Mouse (Mus musculus) hindlimb bud, embryonic 11.5 days (tissue): ENCODE measurements at regions not wholly inside any gene's neighbourhood (a gene's known extent, or its start where the extent isn't known, plus 50 kb on each side); places are given as distances from the start of the nearest gene placed in this dataset.
A peak's percentile ranks its signal among the peaks of the same experiment; 100 is the strongest.

Experiments
- DNase-seq: peaks from one replicate; pipeline ENCODE4 v3.0.0-alpha.2; 2012; ENCODE audit warnings: low read depth, low spot score; ENCODE audit errors: extremely low spot score

DNA sequence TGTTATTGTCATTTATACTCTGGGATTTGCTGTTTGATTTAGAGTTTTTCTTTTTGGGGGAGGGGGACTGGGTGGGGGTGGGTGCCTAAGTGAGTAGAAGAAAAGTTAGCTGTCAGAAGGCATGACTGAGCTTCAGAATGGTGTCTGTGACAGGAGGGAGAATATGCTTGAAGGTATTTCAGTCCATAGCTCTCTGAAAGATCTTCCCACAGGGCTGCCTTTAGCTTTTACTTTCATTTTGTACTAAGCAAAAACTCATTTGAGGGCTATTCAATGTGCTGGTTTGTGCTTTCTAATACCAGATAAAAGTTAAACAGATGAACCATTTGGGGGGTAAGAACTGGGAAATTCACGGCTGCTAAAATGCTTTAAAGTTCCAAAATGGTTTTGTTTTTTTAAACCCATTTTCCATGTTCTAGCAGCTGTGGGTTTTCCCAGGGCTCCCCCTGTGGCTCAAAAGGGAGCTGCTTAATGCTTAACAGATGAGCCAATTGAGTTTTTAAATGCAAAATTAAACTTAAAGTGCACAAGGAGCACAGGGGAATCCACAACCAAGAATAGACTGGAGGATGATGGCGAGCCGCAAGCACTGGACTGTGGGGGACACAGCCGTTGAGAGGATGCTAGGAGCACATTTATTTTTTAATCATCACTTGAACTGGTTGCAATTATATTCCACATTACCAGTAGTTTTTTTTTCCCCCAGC, 538.5 kb upstream of the Zic4 start:
- no peak for DNase-seq

DNA sequence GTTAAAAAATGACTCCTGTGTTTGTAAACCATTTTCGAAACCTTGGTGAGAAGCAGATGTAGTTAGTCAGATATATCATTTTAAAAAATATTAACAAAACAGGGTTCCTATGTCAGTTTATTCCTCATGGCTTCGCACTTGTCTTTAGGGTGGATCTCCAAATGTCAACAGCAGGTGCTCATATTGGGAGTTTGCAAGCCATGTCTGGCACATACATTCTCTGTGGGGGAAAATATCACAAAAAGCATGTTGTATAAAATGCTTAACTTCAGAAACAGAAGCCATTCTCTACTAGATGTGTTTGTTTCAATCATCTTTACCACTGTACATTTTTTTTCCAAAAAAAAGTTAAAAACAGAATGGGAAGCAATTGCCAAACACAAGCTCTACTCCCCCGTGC, 534.7 kb upstream of the Zic4 start:
- no peak for DNase-seq

DNA sequence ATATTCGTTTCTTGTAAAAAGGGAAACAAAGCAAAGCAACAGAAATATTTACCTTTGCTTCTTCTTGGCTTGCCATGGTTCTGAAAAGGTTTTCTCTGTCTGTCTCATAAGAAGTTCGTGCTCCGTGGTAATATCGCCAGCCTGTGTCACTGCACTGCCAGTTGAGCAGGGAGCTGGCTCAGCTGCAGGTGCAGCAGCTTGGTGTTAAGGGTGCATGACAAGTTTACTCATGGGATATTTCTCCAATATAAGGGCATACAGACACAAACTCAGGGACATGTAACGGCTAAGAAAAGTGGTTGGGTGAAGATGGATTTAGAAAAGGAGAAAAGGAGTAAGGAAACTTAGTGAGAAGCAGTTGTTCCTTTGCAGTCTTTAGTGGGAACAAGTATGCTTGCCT, 533.5 kb upstream of the Zic4 start:
- no peak for DNase-seq

DNA sequence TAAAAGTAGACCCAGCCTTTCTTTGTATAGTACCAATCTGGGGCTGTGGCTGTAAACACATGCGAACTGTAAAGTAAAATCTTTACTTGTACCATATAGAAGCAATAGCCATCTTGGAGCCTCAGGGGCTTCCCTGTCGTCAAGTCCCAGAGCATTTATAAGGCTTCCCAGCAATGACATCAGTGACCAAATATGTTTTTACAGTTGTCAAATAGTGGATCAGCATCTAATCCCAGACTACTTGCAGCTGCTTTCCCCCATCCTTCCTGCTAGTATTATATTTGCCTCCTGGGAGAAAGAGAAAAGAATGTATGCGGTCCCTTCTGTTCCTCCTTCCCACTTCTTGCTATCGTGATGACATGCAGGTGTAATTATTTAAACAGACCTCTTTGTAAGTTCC, 531.5 kb upstream of the Zic4 start:
- DNase-seq = no peak

DNA sequence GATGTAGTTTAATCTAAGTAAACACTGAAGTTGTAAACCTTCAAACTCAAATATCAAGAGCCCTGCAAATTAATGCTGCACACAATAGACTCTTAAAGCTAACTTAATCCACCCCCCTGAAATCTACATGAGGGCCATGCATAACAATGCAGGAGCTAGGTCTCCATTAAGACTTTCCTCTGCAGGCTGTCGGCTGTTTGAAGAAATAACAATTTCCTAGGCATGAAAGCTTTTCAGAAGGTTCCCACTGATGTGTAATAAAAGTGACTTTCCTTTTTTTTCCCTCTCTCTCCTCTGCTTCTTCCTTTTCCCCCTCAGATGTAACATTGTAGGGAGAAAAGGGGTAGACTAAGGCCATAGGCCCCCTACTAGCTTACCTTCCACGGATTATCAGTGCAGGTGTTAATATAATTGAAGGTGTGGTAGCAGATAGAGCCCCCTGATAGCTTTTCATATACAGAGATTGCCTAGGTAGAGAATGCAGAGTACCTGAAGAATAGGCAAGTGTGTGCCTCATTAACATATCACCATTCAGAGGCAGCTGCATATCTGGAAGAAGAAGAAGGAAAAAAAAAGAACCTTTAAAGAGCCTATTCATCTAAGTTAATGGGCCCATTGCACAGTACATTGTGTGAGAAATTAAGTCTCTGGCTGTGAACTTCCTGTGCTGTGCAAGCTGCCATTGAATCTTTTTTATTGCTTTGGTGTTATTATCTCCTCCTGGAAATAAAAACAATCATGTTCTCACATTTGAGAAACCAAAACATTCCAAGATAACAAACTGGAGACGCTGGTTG, 528.3 kb upstream of the Zic4 start:
- DNase-seq = no peak

DNA sequence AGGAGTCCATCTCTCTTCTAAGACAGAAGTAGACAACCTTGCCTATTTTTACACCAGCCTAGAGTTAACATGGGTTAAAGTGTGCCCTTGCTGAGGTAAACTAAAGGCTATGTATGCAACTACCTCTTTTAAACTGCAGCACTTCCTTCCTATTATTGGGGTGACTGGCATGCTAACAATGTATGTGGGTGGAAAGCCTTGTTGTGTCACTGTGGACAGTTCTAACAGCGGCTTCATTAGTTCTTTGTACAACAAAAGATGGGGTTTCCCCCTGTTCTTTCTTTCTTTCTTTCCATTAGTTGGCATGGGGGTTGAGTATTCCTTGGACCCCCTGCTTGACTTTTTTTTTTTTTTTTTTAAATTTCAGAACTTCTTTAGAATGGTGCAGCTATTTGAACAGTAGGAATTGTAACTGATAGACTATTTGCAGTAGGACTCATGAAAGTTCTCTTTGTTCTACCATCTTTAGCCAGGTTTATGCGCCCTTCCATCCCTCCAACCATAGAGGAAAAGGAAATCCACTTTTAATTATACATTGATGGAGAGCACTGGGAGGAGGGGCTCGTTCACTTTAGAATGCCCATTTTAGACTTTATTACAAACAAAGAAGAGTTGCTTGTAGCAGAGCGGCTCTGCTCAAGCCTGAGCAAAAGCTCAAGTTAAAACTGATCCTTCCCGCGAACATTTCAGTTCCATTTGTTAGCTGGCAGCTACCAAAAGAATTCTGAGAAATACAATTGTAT, 523.9 kb upstream of the Zic4 start:
- no peak for DNase-seq

DNA sequence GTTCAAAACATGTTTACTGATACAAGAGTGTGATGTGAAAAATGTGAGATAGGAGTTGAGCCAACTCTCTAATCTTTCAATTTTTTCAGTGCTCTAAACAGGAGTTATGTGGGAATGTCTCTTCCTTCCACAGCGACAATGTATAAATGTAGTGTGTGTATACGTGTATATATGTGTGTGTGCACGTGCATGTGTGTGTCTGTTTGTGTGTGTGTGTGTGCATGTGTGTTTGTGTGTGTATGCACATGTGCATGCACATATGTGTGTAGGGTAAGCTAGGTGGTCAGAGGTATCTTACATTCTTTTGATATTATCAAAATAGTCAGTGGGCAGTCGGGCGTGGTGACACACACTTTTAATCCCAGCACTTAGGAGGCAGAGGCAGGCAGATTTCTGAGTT, 511.2 kb upstream of the Zic4 start:
- no peak for DNase-seq

DNA sequence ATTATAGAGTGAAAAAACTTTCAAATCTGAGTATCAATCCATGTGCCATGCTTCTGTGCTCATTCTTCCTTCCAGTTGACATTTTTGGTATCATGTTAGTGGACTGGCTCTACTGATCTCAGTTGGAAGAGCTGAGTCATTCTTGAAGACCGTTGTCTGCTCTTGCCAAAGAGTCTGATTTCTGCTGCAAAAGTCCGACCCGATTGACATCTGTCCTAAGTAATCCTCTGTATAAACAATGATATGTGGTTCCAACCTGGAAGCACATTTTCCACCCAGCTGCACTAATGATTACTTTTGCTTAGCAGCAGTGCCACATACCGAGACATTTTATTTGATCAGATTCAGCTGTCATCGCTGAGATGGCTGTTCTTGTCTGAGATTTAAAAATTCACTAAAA, 490.6 kb upstream of the Zic4 start:
- no peak for DNase-seq

DNA sequence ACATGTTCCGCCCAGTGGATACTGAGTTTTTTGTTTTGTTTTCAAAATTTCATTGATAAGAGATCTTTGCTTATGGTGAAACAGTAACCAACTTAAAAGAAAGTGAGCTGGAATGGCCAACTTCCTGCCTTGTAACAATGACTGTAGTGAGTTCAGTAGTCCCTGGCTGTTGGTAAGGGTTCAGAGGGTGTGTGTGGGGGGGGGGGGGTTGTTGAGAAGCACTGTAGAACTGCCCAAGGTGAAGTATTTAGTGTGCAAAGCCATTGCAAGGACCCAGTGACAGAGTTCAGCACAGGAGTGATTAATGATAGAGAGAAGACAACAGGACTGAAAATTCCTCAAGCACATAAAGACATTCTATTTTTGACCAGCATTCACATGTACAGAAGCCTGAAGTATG, 477.7 kb upstream of the Zic4 start:
- DNase-seq = no peak

DNA sequence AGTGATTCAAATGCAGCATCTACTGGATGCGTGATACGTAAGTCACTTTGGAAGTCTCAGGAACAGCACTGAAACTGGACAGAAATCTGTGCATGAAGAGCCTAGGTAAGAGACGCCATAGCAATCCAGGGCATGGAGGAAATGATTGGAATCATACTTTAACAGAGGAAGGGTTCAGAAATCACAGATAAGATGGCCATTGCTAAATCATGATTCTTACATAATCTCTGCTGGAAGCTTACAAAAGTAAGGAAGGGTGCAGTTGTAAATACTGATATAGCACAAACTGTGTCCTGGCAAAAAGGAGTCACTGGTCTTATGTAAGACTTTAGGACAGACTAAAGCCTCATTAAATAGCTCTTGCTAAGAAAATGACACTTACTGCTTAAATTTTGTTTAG, 474.8 kb upstream of the Zic4 start:
- DNase-seq = no peak

DNA sequence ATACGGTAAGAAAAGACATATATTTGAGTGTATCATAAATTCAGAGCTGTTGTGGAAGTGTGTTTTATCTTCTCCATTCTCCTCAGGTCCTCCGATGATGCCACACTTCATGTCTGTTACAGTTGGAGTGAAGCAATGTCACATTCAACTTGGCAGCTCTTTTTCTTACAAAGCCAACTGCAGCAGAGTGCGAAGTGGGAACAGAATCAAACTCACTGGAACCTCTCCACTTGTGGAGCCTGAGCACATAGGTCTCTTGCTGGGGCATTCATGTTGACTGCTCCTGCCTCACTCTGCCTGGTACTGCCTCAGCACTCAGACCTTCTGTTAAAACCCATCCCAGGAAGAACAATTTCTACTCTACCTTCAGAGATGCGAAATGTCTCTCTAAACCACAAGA, 471.4 kb upstream of the Zic4 start:
- DNase-seq = no peak

DNA sequence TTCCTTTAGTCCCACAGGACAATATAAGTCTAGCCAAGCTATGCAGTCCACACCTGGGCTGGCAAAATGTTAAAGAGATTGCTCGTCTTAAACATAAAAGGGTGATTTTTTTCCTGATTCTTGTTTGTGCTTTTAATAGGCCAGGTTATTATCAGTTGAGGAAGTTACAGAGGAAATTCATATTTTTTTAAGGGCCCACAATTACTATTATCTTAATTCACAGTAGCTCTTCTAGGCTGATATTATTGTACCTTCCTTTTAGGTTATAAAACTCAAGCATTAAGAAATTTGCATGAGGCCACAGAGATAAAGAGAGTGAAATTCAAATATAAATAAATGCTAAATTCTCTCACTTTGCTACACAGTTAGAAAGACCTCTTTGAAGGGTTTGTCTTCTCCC, 469.4 kb upstream of the Zic4 start:
- DNase-seq = no peak

DNA sequence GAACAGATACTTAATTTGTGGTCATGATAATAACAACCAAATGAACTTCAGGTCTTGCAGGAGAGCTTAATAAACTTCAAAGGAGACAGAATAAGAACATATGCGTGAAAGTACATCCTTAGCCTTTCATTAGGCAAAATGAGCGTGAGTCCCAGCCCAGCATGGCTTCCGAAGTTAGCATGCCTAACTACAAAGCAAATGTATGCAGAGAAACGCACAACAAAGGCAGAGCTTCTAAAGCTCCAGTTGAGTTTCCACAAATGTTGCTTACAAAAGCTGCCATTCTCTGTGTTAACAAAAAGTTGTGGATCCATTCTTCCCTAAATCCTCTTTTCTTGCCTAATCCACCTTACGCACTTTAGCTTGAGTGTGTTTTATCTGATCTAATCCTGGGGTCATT, 458.7 kb upstream of the Zic4 start:
- DNase-seq = no peak

DNA sequence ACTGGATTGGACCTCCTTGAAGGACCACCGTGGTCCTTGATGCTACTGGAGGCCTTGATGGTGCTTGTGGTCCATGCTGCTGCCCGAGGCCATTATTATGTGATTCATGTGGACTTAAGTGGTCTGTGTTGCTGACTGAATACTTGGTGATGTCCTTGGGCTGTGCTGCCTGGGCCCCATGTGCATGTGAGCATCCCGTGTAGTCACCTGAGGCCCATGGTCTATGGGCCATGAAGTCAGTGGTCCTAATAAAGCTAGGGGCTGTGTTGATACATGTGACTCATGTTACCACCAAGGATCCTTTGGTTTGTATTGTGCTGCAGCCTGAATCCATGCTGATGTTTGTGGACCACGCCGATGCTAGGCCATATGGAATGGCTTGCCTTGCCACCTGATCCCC, 456.1 kb upstream of the Zic4 start:
- DNase-seq = no peak

DNA sequence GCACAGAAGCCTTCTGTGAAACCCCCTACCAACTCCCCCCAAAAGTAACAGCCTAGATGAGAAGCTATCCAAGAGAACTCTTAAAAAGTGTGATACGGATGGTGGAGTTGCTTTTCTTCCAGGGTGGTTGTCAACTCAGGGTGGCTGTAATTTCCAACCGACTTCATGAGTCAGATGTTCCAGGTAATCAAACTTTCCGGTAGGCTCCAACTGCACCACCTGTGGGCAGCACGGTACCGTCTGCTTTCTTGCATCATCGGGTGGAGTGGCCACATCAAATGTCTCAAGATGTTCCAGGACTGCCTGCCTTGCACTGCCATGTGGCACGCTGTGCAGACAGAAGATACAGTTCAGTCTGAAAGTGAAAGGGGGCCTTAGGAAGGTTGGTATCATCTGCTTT, 455.5 kb upstream of the Zic4 start:
- no peak for DNase-seq

DNA sequence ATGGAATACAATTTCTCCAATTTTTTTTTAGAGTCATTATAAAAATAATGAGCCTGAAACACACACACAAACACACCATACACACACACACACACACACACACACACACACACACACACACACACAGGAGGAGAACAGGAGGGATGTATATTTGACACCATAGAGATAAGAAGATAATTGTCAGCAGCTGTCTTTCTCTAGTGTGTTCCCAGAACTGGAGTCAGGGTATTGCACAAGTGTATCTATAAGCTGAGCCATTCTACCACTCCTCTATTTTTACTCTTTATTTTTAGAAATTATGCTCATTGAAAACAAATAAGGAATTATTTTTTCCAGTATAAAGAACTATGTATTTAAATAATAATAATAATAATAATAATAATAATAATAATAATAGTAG, 407.6 kb upstream of the Zic4 start:
- DNase-seq = no peak

DNA sequence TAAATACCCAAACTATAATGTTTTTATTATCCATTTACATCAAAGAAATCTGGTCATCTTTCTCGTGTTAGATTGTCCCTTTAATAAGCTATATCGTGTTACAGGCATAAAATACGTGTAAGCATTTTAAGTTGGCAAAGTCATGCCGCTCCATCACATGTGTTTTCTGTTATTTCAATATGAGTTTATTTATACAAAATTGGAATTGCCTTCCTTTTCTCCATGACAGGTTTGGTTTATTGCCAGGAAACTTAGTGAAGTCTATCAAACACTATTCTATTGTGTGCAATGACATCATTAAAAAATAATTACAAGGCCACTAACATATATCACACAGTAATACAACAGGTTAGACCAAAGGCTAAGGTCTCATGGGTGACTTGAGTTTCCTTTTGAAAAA, 400.8 kb upstream of the Zic4 start:
- DNase-seq = peak; percentile 24

DNA sequence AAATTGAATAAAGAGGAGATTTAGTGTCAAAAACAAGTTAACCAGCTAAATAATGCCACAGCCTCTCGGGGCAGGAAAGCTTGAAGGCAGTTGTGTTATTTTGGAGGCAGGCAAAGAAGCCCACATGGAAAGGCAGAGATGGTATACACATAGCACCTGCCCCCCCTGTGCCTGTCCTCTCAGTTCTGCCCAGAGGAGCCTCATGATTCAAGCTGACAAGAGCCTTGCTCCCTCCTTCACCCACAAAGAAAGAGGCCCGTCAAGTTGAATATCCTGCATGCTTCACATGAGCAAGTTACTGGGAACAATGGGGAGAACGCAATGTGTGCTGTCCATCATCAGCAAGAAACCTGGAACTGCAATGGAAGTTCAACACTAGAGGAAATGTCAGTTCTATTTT, 398.2 kb upstream of the Zic4 start:
- no peak for DNase-seq

DNA sequence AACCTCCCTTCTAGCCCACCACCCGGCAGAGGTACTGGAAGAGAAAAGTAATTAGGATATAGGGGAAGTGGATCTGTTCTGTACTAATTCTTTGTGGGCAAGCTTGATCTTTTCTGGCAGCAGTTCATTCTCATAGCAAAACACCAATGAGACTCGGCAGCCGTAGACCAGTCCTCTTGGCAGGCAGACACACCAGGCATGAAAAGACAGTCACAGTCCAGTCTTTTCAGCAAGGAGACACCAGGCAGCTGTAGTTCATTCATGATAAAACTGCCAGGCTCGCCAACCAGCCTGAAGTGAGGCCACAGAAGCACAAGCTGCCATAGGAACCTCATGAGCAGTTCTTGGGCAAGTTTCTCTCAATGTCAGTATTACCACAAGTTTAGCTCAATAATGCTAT, 383.5 kb upstream of the Zic4 start:
- no peak for DNase-seq

DNA sequence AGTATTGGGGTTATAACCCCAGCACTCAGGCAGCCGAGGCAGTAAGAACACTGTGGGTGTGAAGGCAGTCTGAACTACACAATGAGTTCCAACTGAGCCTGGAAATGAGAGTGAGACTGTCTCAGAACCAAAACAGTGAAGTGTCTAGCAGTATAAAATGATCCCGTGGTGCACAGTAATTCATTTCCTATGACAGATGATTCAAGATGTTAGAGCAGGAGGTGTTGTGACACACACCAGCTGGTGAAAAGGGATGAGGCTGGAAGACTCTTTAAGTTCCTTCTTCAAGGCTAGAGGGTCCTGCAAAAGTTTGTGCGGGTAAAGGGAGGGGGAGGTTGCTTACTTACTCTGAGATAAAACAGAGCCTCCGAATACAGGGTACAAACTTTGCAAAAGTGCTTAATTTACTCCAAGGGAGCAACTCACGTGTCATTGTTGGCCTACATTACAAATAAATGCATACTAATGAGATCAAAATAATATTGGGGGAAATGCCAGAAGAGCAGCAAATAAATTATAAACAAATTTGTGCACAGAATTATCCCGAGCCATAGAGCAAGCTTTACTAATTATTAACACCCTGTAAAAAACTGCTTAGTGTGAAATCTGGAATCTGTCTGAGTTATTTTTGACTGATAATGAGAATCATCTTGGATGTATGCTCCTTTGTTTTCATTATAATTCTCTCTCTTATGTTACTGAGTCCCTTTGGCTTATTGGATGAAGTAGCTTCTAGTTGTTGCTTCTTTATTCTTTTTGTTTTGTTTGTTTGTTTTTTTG, 382.0 kb upstream of the Zic4 start:
- no peak for DNase-seq

DNA sequence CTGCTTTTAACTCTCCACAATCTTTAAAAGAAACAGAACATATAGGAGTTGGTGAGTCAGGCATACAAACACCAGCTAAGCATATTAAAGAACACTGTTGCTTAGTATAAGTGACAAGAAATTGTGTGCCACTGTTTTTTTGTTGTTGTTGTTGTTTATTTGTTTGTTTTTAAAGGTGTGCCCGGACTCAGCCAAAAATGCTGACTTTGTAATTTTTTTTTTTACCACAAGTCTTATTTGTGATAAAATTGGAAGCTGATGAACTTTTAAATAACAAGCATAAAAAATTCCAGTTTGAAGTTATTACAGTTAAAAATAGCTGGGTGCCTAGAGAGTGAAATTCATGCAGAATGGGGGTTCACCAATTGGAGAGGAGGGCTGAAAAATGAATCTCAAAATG, 363.0 kb upstream of the Zic4 start:
- no peak for DNase-seq
